Mouse (Mus musculus): Measurements from ENCODE around the gene Odf2.
A peak's percentile ranks its signal among the peaks of the same experiment; 100 is the strongest.
"Not testable (repeated sequence)": the region's sequence is repeated elsewhere in the genome, so short reads cannot be mapped to it uniquely, and the experiment has no call there.

The Odf2 gene

GRCm38 (mm10) chr2:29869646-29870451 lies 19.2 kb upstream of the Odf2 start:
- DNase-seq (ENCODE audit: low spot score): no peak

- DNase-seq (ENCODE audit: low spot score): no peak
Observed at GRCm38 (mm10) chr2:29872581-29873295, 16.3 kb upstream of the Odf2 start.

GRCm38 (mm10) chr2:29873801-29874200 lies 15.2 kb upstream of the Odf2 start:
- DNase-seq (ENCODE audit: low spot score): no peak

GRCm38 (mm10) chr2:29878061-29878460 lies 11.0 kb upstream of the Odf2 start:
- DNase-seq (ENCODE audit: low spot score): no peak

GRCm38 (mm10) chr2:29879191-29879590 lies 9.8 kb upstream of the Odf2 start:
- DNase-seq (ENCODE audit: low spot score): no peak

- no peak for DNase-seq (ENCODE audit: low spot score)
Observed at GRCm38 (mm10) chr2:29879964-29880830, 8.8 kb upstream of the Odf2 start.

GRCm38 (mm10) chr2:29886659-29887292 lies 2.2 kb upstream of the Odf2 start:
- not testable (repeated sequence) for DNase-seq (ENCODE audit: low spot score)

GRCm38 (mm10) chr2:29889991-29890833 lies 1.2 kb downstream of the Odf2 start:
- peak; percentile 61 for DNase-seq (ENCODE audit: low spot score)

GRCm38 (mm10) chr2:29891773-29892172 lies 2.8 kb downstream of the Odf2 start:
- DNase-seq (ENCODE audit: low spot score): no peak

- no peak for DNase-seq (ENCODE audit: low spot score)
Observed at GRCm38 (mm10) chr2:29896071-29896470, 7.0 kb downstream of the Odf2 start.

GRCm38 (mm10) chr2:29897366-29897765 lies 8.3 kb downstream of the Odf2 start:
- DNase-seq (ENCODE audit: low spot score): no peak

GRCm38 (mm10) chr2:29898081-29898480 lies 9.1 kb downstream of the Odf2 start:
- no peak for DNase-seq (ENCODE audit: low spot score)

GRCm38 (mm10) chr2:29902194-29902593 lies 13.2 kb downstream of the Odf2 start:
- no peak for DNase-seq (ENCODE audit: low spot score)

- not testable (repeated sequence) for DNase-seq (ENCODE audit: low spot score)
Observed at GRCm38 (mm10) chr2:29908171-29908570, 19.1 kb downstream of the Odf2 start.

- DNase-seq (ENCODE audit: low spot score): no peak
Observed at GRCm38 (mm10) chr2:29910042-29910441, 21.0 kb downstream of the Odf2 start.

- no peak for DNase-seq (ENCODE audit: low spot score)
Observed at GRCm38 (mm10) chr2:29917621-29918020, 28.6 kb downstream of the Odf2 start.

GRCm38 (mm10) chr2:29922011-29922410 lies 33.0 kb downstream of the Odf2 start:
- no peak for DNase-seq (ENCODE audit: low spot score)

GRCm38 (mm10) chr2:29926542-29926941 lies 37.5 kb downstream of the Odf2 start:
- no peak for DNase-seq (ENCODE audit: low spot score)

- DNase-seq (ENCODE audit: low spot score): no peak
Observed at GRCm38 (mm10) chr2:29930506-29930905, 41.5 kb downstream of the Odf2 start.

GRCm38 (mm10) chr2:29931194-29931593 lies 42.2 kb downstream of the Odf2 start:
- no peak for DNase-seq (ENCODE audit: low spot score)
